Mouse (Mus musculus) forebrain, embryonic 16.5 days (tissue): ENCODE results near the gene Hist1h2bh. TPM values are rescaled to one million over a fixed set of nuclear protein-coding genes. Genes with fewer than 3 reads are reported as not detected.
A peak's percentile ranks its signal among the peaks of the same experiment; 100 is the strongest.

Experiments used
- ATAC-seq: fragments of 200-750 bp; cut with Nextera tagmentation; 2 replicates; pipeline ENCODE4 v1.8.0; 2017; ENCODE audit warnings: mild to moderate bottlenecking, moderate library complexity
- H3K27ac ChIP-seq: fragments of 300-500 bp; sonication (generic); 2 replicates; pipeline ENCODE4 v1.5.1; 2014; ENCODE audit warnings: low read length, control low read depth
- H3K27me3 ChIP-seq: fragments of 300-500 bp; sonication (generic); replicated peaks from 2 replicates; pipeline ENCODE4 v1.6.1; 2014; ENCODE audit warnings: low read length; ENCODE audit not compliant: control insufficient read depth, insufficient read depth
- H3K36me3 ChIP-seq: fragments of 300-500 bp; sonication (generic); 2 replicates; pipeline ENCODE4 v1.6.1; 2014; ENCODE audit not compliant: control insufficient read depth, insufficient read depth
- H3K4me1 ChIP-seq: fragments of 300-500 bp; sonication (generic); replicated peaks from 2 replicates; pipeline ENCODE4 v1.6.1; 2014; ENCODE audit warnings: low read length; ENCODE audit not compliant: control insufficient read depth, insufficient read depth
- H3K4me2 ChIP-seq: fragments of 300-500 bp; sonication (generic); 2 replicates; pipeline ENCODE4 v1.6.1; 2014; ENCODE audit warnings: mild to moderate bottlenecking, low read length, control low read depth
- H3K4me3 ChIP-seq: fragments of 300-500 bp; sonication (generic); replicated peaks from 2 replicates; pipeline ENCODE4 v1.5.1; 2014; ENCODE audit warnings: mild to moderate bottlenecking, low read length, control low read depth
- H3K9ac ChIP-seq: fragments of 300-500 bp; sonication (generic); replicated peaks from 2 replicates; pipeline ENCODE4 v1.6.1; 2014; ENCODE audit warnings: low read depth, low read length, control low read depth
- H3K9me3 ChIP-seq: fragments of 300-500 bp; sonication (generic); 2 replicates; pipeline ENCODE4 v1.6.1; 2016; ENCODE audit warnings: low read length; ENCODE audit not compliant: control insufficient read depth
- WGBS: fragments of 180-500 bp; shearing (Covaris S2); extraction: QIAGEN DNeasy Blood & Tissue Kit; methylation state at CpG from one replicate; pipeline ENCODE4 v1.1.7; 2014; 5-methylcytosine and 5-hydroxymethylcytosine counted together
- polyA plus RNA-seq: library from polyadenylated mRNA; unstranded; fragments of >200 nt; fragmentation: Nextera tagmentation; extraction: Ambion mirVana; gene quantifications from 2 replicates; pipeline ENCODE4 v1.2.1, GENCODE M21; 2015

Gene Hist1h2bh
- polyA plus RNA-seq, 1 experiment from 2014 or later: 0.23 TPM

DNA sequence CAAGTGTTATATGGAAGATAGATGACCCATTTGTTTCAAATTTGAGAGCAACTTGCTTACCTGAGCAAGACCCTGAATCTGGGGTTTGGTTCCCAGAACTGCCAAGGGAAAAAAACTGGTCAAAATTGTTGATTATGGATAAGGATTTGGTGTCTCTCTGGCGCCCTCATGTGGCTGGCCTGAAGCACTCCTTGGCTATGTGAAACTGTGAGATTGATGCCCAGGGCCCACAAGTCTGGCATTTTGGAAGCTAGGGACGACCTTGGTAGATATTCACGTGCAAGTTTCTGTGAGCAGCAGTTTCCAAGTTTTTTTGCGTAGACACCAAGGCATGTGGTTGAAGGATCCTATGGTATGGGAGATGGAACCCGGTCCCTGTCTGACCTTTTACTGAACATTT lies 18.5 kb downstream of the Hist1h2bh start:
- Histone ChIP-seq H3K4me1 (no peaks in the 10 kb centered on the region; the same call in 1 of the 2 replicates), H3K4me3 (no peak overlapping the region), H3K4me2 (no peak overlapping the region), H3K9me3 (no peaks in the 10 kb centered on the region), H3K9ac (no peak overlapping the region), H3K27ac (no peak overlapping the region), H3K27me3 (no peaks in the 10 kb centered on the region), H3K36me3 (no peaks in the 10 kb centered on the region)
- peak; percentile 33; the same call in 1 of the 2 replicates for ATAC-seq
- 10% methylated on average over 5 of the region's 5 CpGs for WGBS

- H3K4me2 ChIP-seq: no peak overlapping the region
- no peak for ATAC-seq
- H3K4me1 ChIP-seq: no peaks in the 10 kb centered on the region; the same call in 1 of the 2 replicates
- no peak overlapping the region for H3K4me3 ChIP-seq
- no peaks in the 10 kb centered on the region for H3K36me3 ChIP-seq
- H3K27me3 ChIP-seq: no peaks in the 10 kb centered on the region
- 54% methylated on average over 5 of the region's 5 CpGs for WGBS
- H3K9me3 ChIP-seq: no peaks in the 10 kb centered on the region
- no peak overlapping the region for H3K27ac ChIP-seq
- no peak overlapping the region for H3K9ac ChIP-seq
These were observed 19.2 kb downstream of the Hist1h2bh start for GRCm38 (mm10) chr13:23523976-23524375.

- H3K4me1 ChIP-seq: peaks cover 2% of the 10 kb centered on the region; the same call in 1 of the 2 replicates
- no peak for ATAC-seq
- H3K27ac ChIP-seq: no peak overlapping the region
- no peaks in the 10 kb centered on the region for H3K9me3 ChIP-seq
- no peaks in the 10 kb centered on the region for H3K27me3 ChIP-seq
- H3K36me3 ChIP-seq: no peaks in the 10 kb centered on the region
- WGBS: 2% methylated on average over 14 of the region's 14 CpGs
- no peak overlapping the region for H3K4me3 ChIP-seq
- no peak overlapping the region for H3K9ac ChIP-seq
- H3K4me2 ChIP-seq: no peak overlapping the region; the same call in none of the 2 replicates
These were observed 21.5 kb downstream of the Hist1h2bh start for GRCm38 (mm10) chr13:23521703-23522102.

DNA sequence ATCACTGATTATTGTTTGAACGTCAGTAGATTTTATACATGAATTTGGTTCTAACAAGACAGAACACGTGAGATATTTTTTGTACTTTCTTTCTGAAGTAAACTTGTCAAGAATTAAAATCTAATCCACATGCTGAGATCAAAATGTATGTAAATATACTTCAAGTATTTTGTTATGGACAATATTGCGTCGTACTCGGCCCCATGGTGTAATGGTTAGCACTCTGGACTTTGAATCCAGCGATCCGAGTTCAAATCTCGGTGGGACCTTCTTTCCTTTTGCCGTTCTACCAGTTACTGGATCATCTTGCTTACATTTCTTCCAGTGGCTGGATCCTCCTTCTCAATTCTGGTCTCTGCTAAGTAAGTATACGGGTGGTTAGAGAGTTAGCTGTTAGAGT lies 23.8 kb downstream of the Hist1h2bh start:
- no peak overlapping the region for H3K27ac ChIP-seq
- H3K9ac ChIP-seq: no peak overlapping the region
- WGBS: 1% methylated on average over 10 of the region's 10 CpGs
- H3K4me3 ChIP-seq: peak overlapping the region; percentile 38
- peaks cover 7% of the 10 kb centered on the region for H3K4me1 ChIP-seq
- no peaks in the 10 kb centered on the region for H3K9me3 ChIP-seq
- no peaks in the 10 kb centered on the region for H3K36me3 ChIP-seq
- no peaks in the 10 kb centered on the region for H3K27me3 ChIP-seq
- ATAC-seq: no peak
- H3K4me2 ChIP-seq: peak overlapping the region; percentile 61

- Histone ChIP-seq H3K27me3 (no peaks in the 10 kb centered on the region), H3K4me2 (peak overlapping the region; percentile 61), H3K9me3 (no peaks in the 10 kb centered on the region), H3K4me1 (peaks cover 7% of the 10 kb centered on the region), H3K4me3 (peak overlapping the region; percentile 38), H3K9ac (no peak overlapping the region), H3K36me3 (no peaks in the 10 kb centered on the region), H3K27ac (no peak overlapping the region)
- peak; percentile 7; the same call in 1 of the 2 replicates for ATAC-seq
- under 1% methylated on average over 6 of the region's 6 CpGs for WGBS
These were observed 24.3 kb downstream of the Hist1h2bh start for GRCm38 (mm10) chr13:23518885-23519284.

GRCm38 (mm10) chr13:23518295-23518603 lies 24.9 kb downstream of the Hist1h2bh start:
- Histone ChIP-seq H3K9me3 (no peaks in the 10 kb centered on the region), H3K27me3 (no peaks in the 10 kb centered on the region), H3K36me3 (no peaks in the 10 kb centered on the region), H3K4me2 (peak overlapping the region; percentile 72), H3K4me1 (peaks cover 7% of the 10 kb centered on the region), H3K9ac (no peak overlapping the region), H3K27ac (no peak overlapping the region), H3K4me3 (peak overlapping the region; percentile 54)
- 1% methylated on average over 6 of the region's 6 CpGs for WGBS
- no peak for ATAC-seq

- H3K36me3 ChIP-seq: no peaks in the 10 kb centered on the region
- H3K4me2 ChIP-seq: peak overlapping the region; percentile 72
- H3K4me3 ChIP-seq: peak overlapping the region; percentile 54
- H3K4me1 ChIP-seq: peaks cover 7% of the 10 kb centered on the region
- peak; percentile 90 for ATAC-seq
- no peaks in the 10 kb centered on the region for H3K27me3 ChIP-seq
- no peaks in the 10 kb centered on the region for H3K9me3 ChIP-seq
- H3K9ac ChIP-seq: no peak overlapping the region
- peak overlapping the region; percentile 68; the same call in 1 of the 2 replicates for H3K27ac ChIP-seq
- WGBS: under 1% methylated on average over 27 of the region's 27 CpGs
These were observed 25.4 kb downstream of the Hist1h2bh start for GRCm38 (mm10) chr13:23517603-23518294.

- H3K27ac ChIP-seq: peak overlapping the region; percentile 68; the same call in 1 of the 2 replicates
- H3K4me3 ChIP-seq: peak overlapping the region; percentile 54
- no peaks in the 10 kb centered on the region for H3K9me3 ChIP-seq
- H3K4me2 ChIP-seq: peak overlapping the region; percentile 72
- under 1% methylated on average over 19 of the region's 19 CpGs for WGBS
- peaks cover 7% of the 10 kb centered on the region for H3K4me1 ChIP-seq
- no peaks in the 10 kb centered on the region for H3K36me3 ChIP-seq
- ATAC-seq: peak; percentile 70
- 0 out of 2 replicates have a peak overlapping the region, but pooled peaks have one; percentile 34 for H3K9ac ChIP-seq
- H3K27me3 ChIP-seq: no peaks in the 10 kb centered on the region
These were observed 26.2 kb downstream of the Hist1h2bh start for GRCm38 (mm10) chr13:23516822-23517602.

DNA sequence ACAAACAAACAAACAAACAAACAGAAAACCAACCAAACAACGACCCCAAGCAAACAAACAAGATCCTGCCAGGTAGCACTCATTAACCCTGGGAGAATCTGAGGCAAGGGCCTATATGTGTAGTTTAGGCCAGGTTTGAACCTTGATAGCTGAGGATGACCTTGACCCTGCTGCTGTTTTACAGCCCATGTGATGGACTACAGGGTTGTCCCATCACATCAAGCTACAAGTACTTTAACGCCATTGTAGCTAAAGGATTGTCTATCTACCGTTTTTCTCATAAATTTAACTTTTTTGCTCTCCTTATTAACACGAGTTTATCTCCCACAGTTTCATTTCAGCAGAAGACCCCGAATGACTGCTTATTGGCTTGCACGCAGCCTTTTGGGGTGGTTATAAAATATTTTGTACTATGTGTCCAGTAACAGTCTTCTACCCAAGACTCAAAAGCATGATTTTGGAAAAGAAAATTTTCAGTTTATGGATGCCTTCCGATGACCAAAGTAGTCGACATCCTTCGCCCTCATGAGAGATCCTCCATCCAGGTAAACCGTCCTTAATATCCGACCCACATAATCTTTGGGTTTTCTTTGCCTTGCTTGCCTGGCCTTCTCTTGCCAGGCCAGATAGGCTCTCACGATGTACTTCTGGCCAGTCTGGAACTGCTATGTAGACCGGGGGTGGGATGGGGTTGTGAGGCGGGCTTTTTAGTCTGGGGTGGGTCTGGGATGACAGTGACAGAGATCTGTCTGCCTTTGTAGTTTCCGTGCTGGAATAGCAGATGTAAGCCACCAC lies 27.2 kb downstream of the Hist1h2bh start:
- no peaks in the 10 kb centered on the region for H3K36me3 ChIP-seq
- H3K4me3 ChIP-seq: peak overlapping the region; percentile 41
- no peak for ATAC-seq
- peak overlapping the region; percentile 67 for H3K4me2 ChIP-seq
- peak overlapping the region; percentile 53 for H3K9ac ChIP-seq
- no peaks in the 10 kb centered on the region for H3K27me3 ChIP-seq
- no peak overlapping the region for H3K27ac ChIP-seq
- 53% methylated on average over 15 of the region's 15 CpGs for WGBS
- no peaks in the 10 kb centered on the region for H3K9me3 ChIP-seq
- peaks cover 7% of the 10 kb centered on the region for H3K4me1 ChIP-seq
